Mouse (Mus musculus): Measurements from ENCODE around the gene Nova1. TPM values are rescaled to one million over a fixed set of nuclear protein-coding genes. Genes with fewer than 3 reads are reported as not detected.

The Nova1 gene
- total and polyA plus RNA-seq, 3 experiments, result 0.46 to 2.3 TPM; not detected in 1

DNA sequence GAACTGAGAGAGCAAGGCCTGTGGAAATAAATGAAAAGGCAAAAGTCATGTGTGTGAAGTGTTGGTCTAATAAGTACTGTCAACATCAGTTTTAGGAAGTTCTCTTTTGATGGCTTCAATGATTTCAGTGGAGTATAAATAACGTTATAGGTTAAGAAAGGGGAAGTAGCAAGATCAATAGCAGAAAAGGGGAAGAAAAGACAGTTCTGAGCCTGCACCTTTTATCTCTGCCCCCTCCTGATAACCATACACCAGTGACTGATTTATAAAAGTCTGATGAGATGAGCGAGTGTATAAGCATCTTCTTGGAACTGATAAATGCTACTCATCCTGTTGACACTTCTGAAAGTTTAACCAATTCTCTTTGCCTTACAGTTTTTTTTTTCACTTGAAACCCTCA lies 108.6 kb downstream of the Nova1 start:
- Histone ChIP-seq H3K4me1 (ENCODE audit: control insufficient read depth in 1 of 2, insufficient read depth in 2 of 2, low read length in 2 of 2) (peaks cover 0 to 10% of the 10 kb centered on the region in 2 experiments; a peak in 3 of 4 replicates), H3K9ac (ENCODE audit: control insufficient read depth, low read depth, low read length, poor library complexity, severe bottlenecking) (no peak overlapping the region), H3K9me3 (replicated peaks; ENCODE audit: insufficient read depth, low read length) (no peaks in the 10 kb centered on the region), H3K36me3 (ENCODE audit: control insufficient read depth in 1 of 2, insufficient read depth in 2 of 2, low read length in 2 of 2) (peaks cover 0 to 17% of the 10 kb centered on the region in 2 experiments; a peak in 2 of 4 replicates), H3K79me2 (ENCODE audit: control insufficient read depth, insufficient read depth, low read length, poor library complexity) (no peaks in the 10 kb centered on the region), H3K4me3 (ENCODE audit: control insufficient read depth in 1 of 2, insufficient read depth in 1 of 2, low read depth in 2 of 2, low read length in 2 of 2) (no peak overlapping the region), H3K27me3 (ENCODE audit: control insufficient read depth in 1 of 2, insufficient read depth in 2 of 2, low read length in 2 of 2) (no peaks in the 10 kb centered on the region), H3K27ac (ENCODE audit: control insufficient read depth, low read depth, low read length) (peak overlapping the region; percentile 88)
- peak; percentile 82 for DNase-seq (ENCODE audit: low read depth, low spot score)
- TF ChIP-seq POLR2AphosphoS5 (IDR thresholded peaks at IDR 0.05; ENCODE audit: borderline replicate concordance, low read depth, low read length), result no peak
- peak; percentile 91 to 98 for TF ChIP-seq EP300 (IDR thresholded peaks at IDR 0.05; ENCODE audit: low read depth in 1 of 2, low read length in 2 of 2)
- peak; percentile 55 for TF ChIP-seq SIN3A (IDR thresholded peaks at IDR 0.05; ENCODE audit: low read length)
- peak; percentile 59; the same call in 1 of the 2 replicates for TF ChIP-seq ZKSCAN1 (IDR thresholded peaks at IDR 0.05; ENCODE audit: low read depth, low read length)
- no peak for TF ChIP-seq CTCF (IDR thresholded peaks at IDR 0.05 in 2 of 3, conservative IDR thresholded peaks at IDR 0.05 in 1 of 3; ENCODE audit: control insufficient read depth in 1 of 3, insufficient read depth in 1 of 3, low read depth in 2 of 3, low read length in 3 of 3, poor library complexity in 1 of 3, severe bottlenecking in 1 of 3)
- no peak for TF ChIP-seq NRF1 (IDR thresholded peaks at IDR 0.05; ENCODE audit: insufficient read depth, low read depth, low read length, poor library complexity, severe bottlenecking)
- peak; percentile 35; the same call in 1 of the 2 replicates for TF ChIP-seq CHD2 (IDR thresholded peaks at IDR 0.05; ENCODE audit: low read length)
- TF ChIP-seq MYB (IDR thresholded peaks at IDR 0.05; ENCODE audit: low read depth, low read length), result peak; percentile 71
- no peak for TF ChIP-seq MXI1 (IDR thresholded peaks at IDR 0.05; ENCODE audit: low read depth, low read length)
- no peak for TF ChIP-seq ZC3H11A (IDR thresholded peaks at IDR 0.05; ENCODE audit: low read depth, low read length)
- peak; percentile 55 for TF ChIP-seq ZNF384 (IDR thresholded peaks at IDR 0.05; ENCODE audit: low read depth, low read length)
- peak; percentile 98 for TF ChIP-seq GATA1 (IDR thresholded peaks at IDR 0.05; ENCODE audit: low read depth, low read length)
- TF ChIP-seq ELF1 (IDR thresholded peaks at IDR 0.05; ENCODE audit: low read depth, low read length), result no peak
- 0 out of 2 replicates have a peak, but pooled peaks have one; percentile 43 for TF ChIP-seq JUND (IDR thresholded peaks at IDR 0.05; ENCODE audit: low read depth, low read length)
- TF ChIP-seq POLR2A (IDR thresholded peaks at IDR 0.05; ENCODE audit: control insufficient read depth in 1 of 2, insufficient read depth in 1 of 2, low read depth in 1 of 2, low read length in 2 of 2, poor library complexity in 1 of 2), result no peak
- no peak for TF ChIP-seq E2F4 (IDR thresholded peaks at IDR 0.05; ENCODE audit: borderline replicate concordance, low read depth, low read length)
- no peak for TF ChIP-seq UBTF (IDR thresholded peaks at IDR 0.05; ENCODE audit: borderline replicate concordance, insufficient read depth, low read depth, low read length)
- TF ChIP-seq RAD21 (IDR thresholded peaks at IDR 0.05; ENCODE audit: low read depth, low read length), result no peak
- TF ChIP-seq MAZ (IDR thresholded peaks at IDR 0.05; ENCODE audit: low read depth, low read length), result peak; percentile 54; the same call in 1 of the 2 replicates
- no peak for TF ChIP-seq ZMIZ1 (IDR thresholded peaks at IDR 0.05; ENCODE audit: low read depth, low read length)
- TF ChIP-seq USF1 (IDR thresholded peaks at IDR 0.05; ENCODE audit: low read depth, low read length), result no peak
- no peak for TF ChIP-seq CHD1 (IDR thresholded peaks at IDR 0.05; ENCODE audit: low read depth, low read length)
- TF ChIP-seq MYC (IDR thresholded peaks at IDR 0.05; ENCODE audit: low read depth, low read length), result peak; percentile 26; the same call in 1 of the 2 replicates
- TF ChIP-seq SMC3 (IDR thresholded peaks at IDR 0.05; ENCODE audit: low read depth, low read length), result 0 out of 2 replicates have a peak, but pooled peaks have one; percentile 4
- TF ChIP-seq BHLHE40 (IDR thresholded peaks at IDR 0.05; ENCODE audit: borderline replicate concordance, low read depth, low read length), result peak; percentile 58; the same call in 1 of the 2 replicates
- TF ChIP-seq TAL1 (IDR thresholded peaks at IDR 0.05; ENCODE audit: low read length), result peak; percentile 64
- TF ChIP-seq POLR2AphosphoS2 (IDR thresholded peaks at IDR 0.05; ENCODE audit: low read length), result no peak
- no peak for TF ChIP-seq GABPA (IDR thresholded peaks at IDR 0.05; ENCODE audit: low read depth, low read length)
- peak; percentile 66; the same call in 1 of the 2 replicates for TF ChIP-seq MAFK (IDR thresholded peaks at IDR 0.05; ENCODE audit: borderline replicate concordance, low read depth, low read length)
- TF ChIP-seq HCFC1 (IDR thresholded peaks at IDR 0.05; ENCODE audit: low read depth, low read length), result 0 out of 2 replicates have a peak, but pooled peaks have one; percentile 28
- peak; percentile 87 for TF ChIP-seq TCF12 (IDR thresholded peaks at IDR 0.05; ENCODE audit: low read depth, low read length)
- no peak for TF ChIP-seq KAT2A (conservative IDR thresholded peaks at IDR 0.05; ENCODE audit: low read depth, low read length)
- TF ChIP-seq MAX (IDR thresholded peaks at IDR 0.05; ENCODE audit: low read length), result no peak
- no peak for TF ChIP-seq USF2 (IDR thresholded peaks at IDR 0.05; ENCODE audit: borderline replicate concordance in 1 of 2, insufficient read depth in 1 of 2, low read depth in 1 of 2, low read length in 2 of 2)
- peak; percentile 73 for TF ChIP-seq ETS1 (IDR thresholded peaks at IDR 0.05; ENCODE audit: low read depth, low read length)
- TF ChIP-seq MEF2A (IDR thresholded peaks at IDR 0.05; ENCODE audit: extremely low read depth, insufficient replicate concordance, low read depth, low read length, poor library complexity, severe bottlenecking), result no peak
- peak; percentile 87 for TF ChIP-seq RCOR1 (IDR thresholded peaks at IDR 0.05; ENCODE audit: low read depth, low read length)
